Mouse (Mus musculus) thymus, postnatal 4 days (tissue): ENCODE data around the gene Krt80.
"Not testable (repeated sequence)": the region's sequence is repeated elsewhere in the genome, so short reads cannot be mapped to it uniquely, and the experiment has no call there.

ENCODE experiments used
- DNase-seq: peaks from one replicate; pipeline ENCODE4 v3.0.0; 2021

Krt80 gene

GRCm38 (mm10) chr15:101339537-101339936, 30.4 kb downstream of the Krt80 start:
- peak; percentile 93 for DNase-seq

- no peak for DNase-seq
Measured at GRCm38 (mm10) chr15:101338359-101338758, 31.6 kb downstream of the Krt80 start.

GRCm38 (mm10) chr15:101336474-101337174, 33.3 kb downstream of the Krt80 start:
- no peak for DNase-seq

- DNase-seq = no peak
Measured at GRCm38 (mm10) chr15:101333648-101334047, 36.3 kb downstream of the Krt80 start.

- DNase-seq = no peak
Measured at GRCm38 (mm10) chr15:101333165-101333564, 36.8 kb downstream of the Krt80 start.

GRCm38 (mm10) chr15:101332370-101332769, 37.6 kb downstream of the Krt80 start:
- DNase-seq = no peak

- no peak for DNase-seq
Measured at GRCm38 (mm10) chr15:101331090-101331489, 38.9 kb downstream of the Krt80 start.

GRCm38 (mm10) chr15:101329564-101329892, 40.4 kb downstream of the Krt80 start:
- no peak for DNase-seq

- no peak for DNase-seq
Measured at GRCm38 (mm10) chr15:101328876-101329563, 40.9 kb downstream of the Krt80 start.

- peak; percentile 78 for DNase-seq
Measured at GRCm38 (mm10) chr15:101327282-101327681, 42.7 kb downstream of the Krt80 start.

GRCm38 (mm10) chr15:101325991-101326534, 43.9 kb downstream of the Krt80 start:
- peak; percentile 28 for DNase-seq

GRCm38 (mm10) chr15:101324409-101324808, 45.6 kb downstream of the Krt80 start:
- not testable (repeated sequence) for DNase-seq

GRCm38 (mm10) chr15:101323511-101323910, 46.5 kb downstream of the Krt80 start:
- peak; percentile 29 for DNase-seq

- DNase-seq = no peak
Measured at GRCm38 (mm10) chr15:101322640-101323039, 47.3 kb downstream of the Krt80 start.

- DNase-seq = no peak
Measured at GRCm38 (mm10) chr15:101322106-101322505, 47.9 kb downstream of the Krt80 start.

GRCm38 (mm10) chr15:101321126-101321525, 48.8 kb downstream of the Krt80 start:
- no peak for DNase-seq

- no peak for DNase-seq
Measured at GRCm38 (mm10) chr15:101320618-101321041, 49.3 kb downstream of the Krt80 start.

GRCm38 (mm10) chr15:101320010-101320617, 49.8 kb downstream of the Krt80 start:
- DNase-seq = no peak

GRCm38 (mm10) chr15:101318889-101319765, 50.8 kb downstream of the Krt80 start:
- DNase-seq = no peak

GRCm38 (mm10) chr15:101317814-101318500, 52.0 kb downstream of the Krt80 start:
- no peak for DNase-seq

GRCm38 (mm10) chr15:101316913-101317813, 52.8 kb downstream of the Krt80 start:
- DNase-seq = no peak
